9 mouse cellular contexts compared by ENCODE assay signal in genomic region chr7:119022238-119023156, GRCm38 (mm10). TPM values are rescaled to one million over a fixed set of nuclear protein-coding genes. Genes with fewer than 3 reads are reported as not detected.
DNase-seq lines count a peak whose midpoint lies in the region; ATAC-seq and TF ChIP-seq lines count a peak whose summit lies in the region.
"Had no signal": no experiment of that assay in that cellular context is flagged by ENCODE, and none has a peak within 500 bp of the region (broad histone marks: within the 10 kb centered on the region; RNA-seq: fewer than 3 reads in every experiment).

No protein-coding gene starts in this region.

- no peaks in the 10 kb centered on the region for H3K27me3 ChIP-seq in hindbrain, embryonic 10.5 days (ENCODE audit: insufficient read depth, poor library complexity, severe bottlenecking)
- no peaks in the 10 kb centered on the region for H3K27me3 ChIP-seq in hindbrain, embryonic 12.5 days
- H3K27me3 ChIP-seq in ES-Bruce4 (ENCODE audit: control insufficient read depth, insufficient read depth, low read length, poor library complexity, severe bottlenecking) = no peaks in the 10 kb centered on the region
- H3K27me3 ChIP-seq in forebrain, postnatal 0 days (ENCODE audit: insufficient read depth, low read length) = no peaks in the 10 kb centered on the region
- H3K27me3 ChIP-seq in limb, embryonic 13.5 days = no peaks in the 10 kb centered on the region
- no peaks in the 10 kb centered on the region for H3K27me3 ChIP-seq in stomach, embryonic 15.5 days (replicated peaks)

- H3K9ac ChIP-seq in hindbrain, embryonic 12.5 days = no peak overlapping the region
- H3K9ac ChIP-seq in ES-Bruce4 (ENCODE audit: low read depth, poor library complexity, severe bottlenecking) = no peak overlapping the region
- no peak overlapping the region for H3K9ac ChIP-seq in forebrain, postnatal 0 days
- H3K9ac ChIP-seq in limb, embryonic 13.5 days = no peak overlapping the region
- no peak overlapping the region for H3K9ac ChIP-seq in stomach, embryonic 15.5 days

- 79% methylated on average over 19 of the region's 19 CpGs for WGBS in hindbrain, embryonic 10.5 days
- 83% methylated on average over 19 of the region's 19 CpGs for WGBS in hindbrain, embryonic 12.5 days
- 74% methylated on average over 19 of the region's 19 CpGs for WGBS in forebrain, postnatal 0 days
- 75% methylated on average over 19 of the region's 19 CpGs for WGBS in limb, embryonic 13.5 days
- WGBS in stomach, embryonic 15.5 days = 76% methylated on average over 19 of the region's 19 CpGs

- H3K36me3 ChIP-seq in hindbrain, embryonic 10.5 days = no peaks in the 10 kb centered on the region
- no peaks in the 10 kb centered on the region for H3K36me3 ChIP-seq in hindbrain, embryonic 12.5 days
- H3K36me3 ChIP-seq in ES-Bruce4 (ENCODE audit: control insufficient read depth, insufficient read depth, low read length, poor library complexity, severe bottlenecking) = no peaks in the 10 kb centered on the region
- H3K36me3 ChIP-seq in forebrain, postnatal 0 days (ENCODE audit: insufficient read depth) = no peaks in the 10 kb centered on the region
- no peaks in the 10 kb centered on the region for H3K36me3 ChIP-seq in limb, embryonic 13.5 days
- H3K36me3 ChIP-seq in stomach, embryonic 15.5 days = no peaks in the 10 kb centered on the region

- peak; percentile 85 for TF ChIP-seq CTCF in ES-Bruce4 (IDR thresholded peaks at IDR 0.05; ENCODE audit: low read depth, low read length)
- TF ChIP-seq CTCF in brain, embryonic 14.5 days (IDR thresholded peaks at IDR 0.05; ENCODE audit: borderline replicate concordance, extremely low read depth, insufficient read depth, insufficient read length) = peak; percentile 55; the same call in 1 of the 2 replicates
- peak; percentile 63 for TF ChIP-seq CTCF in forebrain, postnatal 0 days (IDR thresholded peaks at IDR 0.05; ENCODE audit: low read depth)

- 0 out of 2 replicates have a peak, but pooled peaks cover 4% of the 10 kb centered on the region for H3K4me1 ChIP-seq in hindbrain, embryonic 10.5 days (replicated peaks)
- no peaks in the 10 kb centered on the region for H3K4me1 ChIP-seq in hindbrain, embryonic 12.5 days
- H3K4me1 ChIP-seq in ES-Bruce4 (ENCODE audit: control insufficient read depth, insufficient read depth, low read length) = peaks cover 3% of the 10 kb centered on the region
- no peaks in the 10 kb centered on the region for H3K4me1 ChIP-seq in forebrain, postnatal 0 days (ENCODE audit: insufficient read depth)
- peaks cover 5% of the 10 kb centered on the region; the same call in 1 of the 2 replicates for H3K4me1 ChIP-seq in limb, embryonic 13.5 days
- H3K4me1 ChIP-seq in stomach, embryonic 15.5 days = 0 out of 2 replicates have a peak, but pooled peaks cover 4% of the 10 kb centered on the region
- H3K4me1 ChIP-seq: megakaryocyte, embryonic 14.5 days had no signal

- no peak for ATAC-seq in hindbrain, embryonic 12.5 days (ENCODE audit: low FRiP score)
- peak; percentile 66 for ATAC-seq in forebrain, postnatal 0 days
- ATAC-seq in limb, embryonic 13.5 days (ENCODE audit: low FRiP score, low read depth) = 0 out of 2 replicates have a peak, but pooled peaks have one; percentile 21
- 0 out of 2 replicates have a peak, but pooled peaks have one; percentile 14 for ATAC-seq in stomach, embryonic 15.5 days (ENCODE audit: insufficient read depth, low FRiP score, low read depth)

- no peaks in the 10 kb centered on the region for H3K9me3 ChIP-seq in hindbrain, embryonic 10.5 days
- H3K9me3 ChIP-seq in hindbrain, embryonic 12.5 days (replicated peaks) = no peaks in the 10 kb centered on the region
- H3K9me3 ChIP-seq in ES-Bruce4 (replicated peaks; ENCODE audit: control insufficient read depth, insufficient read depth, low read length, poor library complexity, severe bottlenecking) = no peaks in the 10 kb centered on the region
- H3K9me3 ChIP-seq in forebrain, postnatal 0 days (ENCODE audit: low read length) = no peaks in the 10 kb centered on the region
- H3K9me3 ChIP-seq in limb, embryonic 13.5 days = no peaks in the 10 kb centered on the region
- H3K9me3 ChIP-seq in stomach, embryonic 15.5 days = no peaks in the 10 kb centered on the region

- no peak for TF ChIP-seq POLR2A in ES-Bruce4 (IDR thresholded peaks at IDR 0.05; ENCODE audit: insufficient read depth, low read length)
- TF ChIP-seq POLR2A in brain, embryonic 14.5 days (IDR thresholded peaks at IDR 0.05; ENCODE audit: borderline replicate concordance, extremely low read depth, insufficient read depth, insufficient read length, poor library complexity, severe bottlenecking) = no peak

- TF ChIP-seq EP300 in ES-Bruce4 (IDR thresholded peaks at IDR 0.05; ENCODE audit: insufficient read depth, low read depth, low read length) = no peak

- H3K4me2 ChIP-seq in hindbrain, embryonic 12.5 days (replicated peaks) = no peak overlapping the region
- no peak overlapping the region for H3K4me2 ChIP-seq in forebrain, postnatal 0 days (ENCODE audit: low read depth)
- no peak overlapping the region for H3K4me2 ChIP-seq in limb, embryonic 13.5 days (replicated peaks)
- H3K4me2 ChIP-seq in stomach, embryonic 15.5 days = no peak overlapping the region

- DNase-seq in hindbrain, embryonic 10.5 days (ENCODE audit: low spot score) = peak; percentile 27
- peak; percentile 72 for DNase-seq in brain, embryonic 14.5 days (ENCODE audit: low read depth)
- DNase-seq in forebrain, postnatal 0 days = peak; percentile 50
- DNase-seq in urinary bladder, postnatal 10 days (ENCODE audit: low spot score) = no peak

- H3K4me3 ChIP-seq in hindbrain, embryonic 10.5 days = no peak overlapping the region
- no peak overlapping the region for H3K4me3 ChIP-seq in hindbrain, embryonic 12.5 days
- H3K4me3 ChIP-seq in ES-Bruce4 (ENCODE audit: low read depth, low read length) = peak overlapping the region; percentile 14; the same call in 1 of the 2 replicates
- H3K4me3 ChIP-seq in forebrain, postnatal 0 days (ENCODE audit: low read depth, low read length) = no peak overlapping the region
- H3K4me3 ChIP-seq in limb, embryonic 13.5 days = no peak overlapping the region
- H3K4me3 ChIP-seq in stomach, embryonic 15.5 days (replicated peaks) = no peak overlapping the region
- H3K4me3 ChIP-seq: megakaryocyte, embryonic 14.5 days had no signal

- H3K27ac ChIP-seq in hindbrain, embryonic 10.5 days = 0 out of 2 replicates have a peak overlapping the region, but pooled peaks have one; percentile 24
- no peak overlapping the region for H3K27ac ChIP-seq in hindbrain, embryonic 12.5 days
- no peak overlapping the region for H3K27ac ChIP-seq in ES-Bruce4 (ENCODE audit: insufficient read depth, low read length)
- H3K27ac ChIP-seq in forebrain, postnatal 0 days (ENCODE audit: low read depth, low read length) = no peak overlapping the region
- no peak overlapping the region for H3K27ac ChIP-seq in limb, embryonic 13.5 days
- H3K27ac ChIP-seq in stomach, embryonic 15.5 days = no peak overlapping the region

RNA-seq across cellular contexts. Expression of gene Gprc5b, which starts 27.5 kb away (rescaled TPM):
- 17.5 and 25.4 TPM in 2 replicates for polyA plus RNA-seq in hindbrain, embryonic 10.5 days (2016; fragmentation: Nextera tagmentation; extraction: Ambion mirVana)
- 12.9 and 13.2 TPM in 2 replicates for polyA plus RNA-seq in hindbrain, embryonic 12.5 days (2016; fragmentation: Nextera tagmentation; extraction: Ambion mirVana)
- 14.6 and 15.7 TPM in 2 replicates for polyA plus RNA-seq in ES-Bruce4 (2011; ENCODE audit: insufficient read depth, insufficient read length, low read depth, missing spikeins)
- 25.0 and 28.2 TPM in 2 replicates for polyA plus RNA-seq in brain, embryonic 14.5 days (2012; rRNA removed)
- total RNA-seq in forebrain, postnatal 0 days (2014; rRNA removed) = 18.7 and 34.0 TPM in 2 replicates
- polyA plus RNA-seq in forebrain, postnatal 0 days (2015; fragmentation: Nextera tagmentation; extraction: Ambion mirVana) = 6.7 and 6.9 TPM in 2 replicates
- polyA plus RNA-seq in limb, embryonic 13.5 days (2015; fragmentation: Nextera tagmentation; extraction: Ambion mirVana) = 6.8 and 8.0 TPM in 2 replicates
- 3.0 and 4.7 TPM in 2 replicates for polyA plus RNA-seq in stomach, embryonic 15.5 days (2015; fragmentation: Nextera tagmentation; extraction: Ambion mirVana)
